Mouse (Mus musculus) macrophage (primary cell): ENCODE measurements at regions not wholly inside any gene's neighbourhood (a gene's known extent, or its start where the extent isn't known, plus 50 kb on each side); places are given as distances from the start of the nearest gene placed in this dataset.

Experiments
- H3K27ac ChIP-seq: fragments of 350-480 bp; formaldehyde crosslinking; 2 replicates; pipeline ENCODE4 v1.9.0; 2021
- H3K36me3 ChIP-seq: fragments of 350-480 bp; formaldehyde crosslinking; 2 replicates; pipeline ENCODE4 v1.9.0; 2021; ENCODE audit errors: inconsistent target
- H3K4me3 ChIP-seq: fragments of 350-480 bp; formaldehyde crosslinking; 2 replicates; pipeline ENCODE4 v1.9.0; 2021; ENCODE audit errors: inconsistent target
- H3K79me2 ChIP-seq: fragments of 350-480 bp; formaldehyde crosslinking; 2 replicates; pipeline ENCODE4 v1.9.0; 2021; ENCODE audit errors: inconsistent target
- WGBS: methylation state at CpG from one replicate; pipeline ENCODE4 v1.1.7; 2026; ENCODE audit warnings: inconsistent platforms; ENCODE audit not compliant: missing documents; 5-methylcytosine and 5-hydroxymethylcytosine counted together

GRCm38 (mm10) chr16:29959939-29960637 is 104.1 kb upstream of the Hes1 start:
- Histone ChIP-seq H3K36me3 (no peaks in the 10 kb centered on the region), H3K79me2 (no peaks in the 10 kb centered on the region), H3K4me3 (no peak overlapping the region), H3K27ac (no peak overlapping the region)
- 90% methylated on average over 12 of the region's 12 CpGs for WGBS

GRCm38 (mm10) chr16:29963284-29963683 is 100.9 kb upstream of the Hes1 start:
- no peaks in the 10 kb centered on the region for H3K79me2 ChIP-seq
- no peaks in the 10 kb centered on the region for H3K36me3 ChIP-seq
- H3K27ac ChIP-seq = no peak overlapping the region
- WGBS = 88% methylated on average over 4 of the region's 4 CpGs
- H3K4me3 ChIP-seq = no peak overlapping the region

GRCm38 (mm10) chr16:29964563-29964962 is 99.6 kb upstream of the Hes1 start:
- Histone ChIP-seq H3K36me3 (no peaks in the 10 kb centered on the region), H3K4me3 (no peak overlapping the region), H3K79me2 (no peaks in the 10 kb centered on the region), H3K27ac (no peak overlapping the region)
- WGBS = 96% methylated on average over 7 of the region's 8 CpGs

GRCm38 (mm10) chr16:29968743-29969142 is 95.4 kb upstream of the Hes1 start:
- H3K36me3 ChIP-seq = no peaks in the 10 kb centered on the region
- H3K79me2 ChIP-seq = no peaks in the 10 kb centered on the region
- no peak overlapping the region for H3K27ac ChIP-seq
- 37% methylated on average over 5 of the region's 5 CpGs for WGBS
- H3K4me3 ChIP-seq = no peak overlapping the region

GRCm38 (mm10) chr16:29972741-29973141 is 91.4 kb upstream of the Hes1 start:
- H3K27ac ChIP-seq = no peak overlapping the region
- no peak overlapping the region for H3K4me3 ChIP-seq
- 36% methylated on average over 1 of the region's 1 CpGs for WGBS
- H3K79me2 ChIP-seq = no peaks in the 10 kb centered on the region
- no peaks in the 10 kb centered on the region for H3K36me3 ChIP-seq

GRCm38 (mm10) chr16:29973250-29973649 is 90.9 kb upstream of the Hes1 start:
- Histone ChIP-seq H3K4me3 (no peak overlapping the region), H3K27ac (no peak overlapping the region), H3K79me2 (no peaks in the 10 kb centered on the region), H3K36me3 (no peaks in the 10 kb centered on the region)
- WGBS = 84% methylated on average over 7 of the region's 7 CpGs

GRCm38 (mm10) chr16:29975800-29976199 is 88.4 kb upstream of the Hes1 start:
- Histone ChIP-seq H3K36me3 (no peaks in the 10 kb centered on the region), H3K4me3 (no peak overlapping the region), H3K79me2 (no peaks in the 10 kb centered on the region), H3K27ac (no peak overlapping the region)
- WGBS = 92% methylated on average over 3 of the region's 3 CpGs

- 71% methylated on average over 3 of the region's 3 CpGs for WGBS
- H3K4me3 ChIP-seq = no peak overlapping the region
- H3K79me2 ChIP-seq = no peaks in the 10 kb centered on the region
- H3K36me3 ChIP-seq = no peaks in the 10 kb centered on the region
- no peak overlapping the region for H3K27ac ChIP-seq
Measured at GRCm38 (mm10) chr16:29977011-29977410, 87.2 kb upstream of the Hes1 start.

GRCm38 (mm10) chr16:29977711-29978110 is 86.5 kb upstream of the Hes1 start:
- Histone ChIP-seq H3K36me3 (no peaks in the 10 kb centered on the region), H3K79me2 (no peaks in the 10 kb centered on the region), H3K27ac (no peak overlapping the region), H3K4me3 (no peak overlapping the region)
- WGBS = 59% methylated on average over 7 of the region's 8 CpGs

- no peaks in the 10 kb centered on the region for H3K36me3 ChIP-seq
- no peaks in the 10 kb centered on the region for H3K79me2 ChIP-seq
- no peak overlapping the region for H3K27ac ChIP-seq
- no peak overlapping the region for H3K4me3 ChIP-seq
- 79% methylated on average over 7 of the region's 7 CpGs for WGBS
Measured at GRCm38 (mm10) chr16:29979066-29979465, 85.1 kb upstream of the Hes1 start.

GRCm38 (mm10) chr16:29981543-29981942 is 82.6 kb upstream of the Hes1 start:
- no peaks in the 10 kb centered on the region for H3K36me3 ChIP-seq
- WGBS = 72% methylated on average over 7 of the region's 7 CpGs
- no peak overlapping the region for H3K4me3 ChIP-seq
- H3K79me2 ChIP-seq = no peaks in the 10 kb centered on the region
- H3K27ac ChIP-seq = no peak overlapping the region

GRCm38 (mm10) chr16:29982224-29982785 is 81.9 kb upstream of the Hes1 start:
- Histone ChIP-seq H3K36me3 (no peaks in the 10 kb centered on the region), H3K27ac (no peak overlapping the region), H3K79me2 (no peaks in the 10 kb centered on the region), H3K4me3 (no peak overlapping the region)
- WGBS = over 99% methylated on average over 8 of the region's 8 CpGs

- Histone ChIP-seq H3K27ac (no peak overlapping the region), H3K79me2 (no peaks in the 10 kb centered on the region), H3K36me3 (no peaks in the 10 kb centered on the region), H3K4me3 (no peak overlapping the region)
- WGBS = 70% methylated on average over 7 of the region's 7 CpGs
Measured at GRCm38 (mm10) chr16:29983161-29983560, 81.0 kb upstream of the Hes1 start.

- 96% methylated on average over 11 of the region's 11 CpGs for WGBS
- Histone ChIP-seq H3K27ac (no peak overlapping the region), H3K79me2 (no peaks in the 10 kb centered on the region), H3K4me3 (no peak overlapping the region), H3K36me3 (no peaks in the 10 kb centered on the region)
Measured at GRCm38 (mm10) chr16:29985126-29985931, 78.9 kb upstream of the Hes1 start.

- H3K36me3 ChIP-seq = no peaks in the 10 kb centered on the region
- no peak overlapping the region for H3K4me3 ChIP-seq
- H3K79me2 ChIP-seq = no peaks in the 10 kb centered on the region
- H3K27ac ChIP-seq = no peak overlapping the region
- WGBS = 94% methylated on average over 4 of the region's 4 CpGs
Measured at GRCm38 (mm10) chr16:29987595-29987994, 76.6 kb upstream of the Hes1 start.
